Mouse (Mus musculus) bone marrow, adult 2 months (tissue): ENCODE results near the gene Rsu1. TPM values are rescaled to one million over a fixed set of nuclear protein-coding genes. Genes with fewer than 3 reads are reported as not detected.
"Not testable (repeated sequence)": the region's sequence is repeated elsewhere in the genome, so short reads cannot be mapped to it uniquely, and the experiment has no call there.

Experiments
- H3K27ac ChIP-seq: fragments of 200-500 bp; 2 replicates; pipeline ENCODE4 v1.5.1; 2012; ENCODE audit warnings: low read depth, mild to moderate bottlenecking, control low read depth, inconsistent platforms, low read length; ENCODE audit not compliant: control insufficient read depth, poor library complexity, insufficient read depth
- H3K4me1 ChIP-seq: fragments of 200-500 bp; 2 replicates; pipeline ENCODE4 v1.6.1; 2011; ENCODE audit warnings: low read length; ENCODE audit not compliant: control insufficient read depth, insufficient read depth
- H3K4me3 ChIP-seq: fragments of 200-500 bp; replicated peaks from 2 replicates; pipeline ENCODE3; 2011; ENCODE audit warnings: mild to moderate bottlenecking, low read depth, low read length, control low read depth; ENCODE audit not compliant: control insufficient read depth
- CTCF ChIP-seq: fragments of 200-500 bp; IDR thresholded peaks from 2 replicates; pipeline ENCODE4 v1.5.1; 2011; ENCODE audit warnings: low read length, control low read depth; ENCODE audit not compliant: control insufficient read depth, insufficient read depth
- POLR2A ChIP-seq: fragments of 200-500 bp; IDR thresholded peaks from 2 replicates; pipeline ENCODE4 v1.6.1; 2011; ENCODE audit warnings: low read depth, mild to moderate bottlenecking, control low read depth, low read length, borderline replicate concordance; ENCODE audit not compliant: control insufficient read depth
- WGBS: fragments of 180-500 bp; shearing (Covaris S2); methylation state at CpG from one replicate; pipeline ENCODE4 v1.1.7; 2018; 5-methylcytosine and 5-hydroxymethylcytosine counted together
- polyA plus RNA-seq: library from polyadenylated mRNA; stranded (reverse); fragments of >200 nt; gene quantifications from 2 replicates; pipeline ENCODE4 v1.2.4, GENCODE M21; 2011; ENCODE audit warnings: low replicate concordance; ENCODE audit not compliant: missing spikeins, insufficient read depth, insufficient read length

Rsu1 gene
- polyA plus RNA-seq, 1 experiment, result 70.8 TPM

- no peak overlapping the region for H3K4me3 ChIP-seq
- no peaks in the 10 kb centered on the region for H3K4me1 ChIP-seq
- WGBS, result 83% methylated on average over 11 of the region's 11 CpGs
- no peak overlapping the region for H3K27ac ChIP-seq
- TF ChIP-seq POLR2A (no peak), CTCF (no peak)
Observed at GRCm38 (mm10) chr2:13188831-13189495, 82.3 kb downstream of the Rsu1 start.

DNA sequence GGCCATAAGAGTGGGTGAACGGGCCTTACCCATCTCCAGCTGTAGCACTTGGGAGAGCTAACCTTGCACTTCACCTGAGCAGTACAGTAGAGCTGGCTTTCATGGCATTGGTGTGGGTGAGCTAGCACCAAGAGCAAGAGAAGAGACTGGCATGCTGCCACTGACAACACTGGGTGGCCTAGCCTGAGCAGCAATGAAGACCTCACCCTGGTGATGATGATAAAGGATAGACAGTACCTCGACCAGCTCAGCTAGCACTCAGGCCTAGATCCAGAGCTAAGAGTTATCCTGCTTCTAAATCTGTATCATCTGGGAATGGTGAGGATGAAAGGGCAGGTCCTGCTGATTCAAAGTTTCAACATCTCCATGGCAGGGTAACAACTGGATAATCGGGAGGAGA, 88.1 kb downstream of the Rsu1 start:
- no peak overlapping the region for H3K4me3 ChIP-seq
- TF ChIP-seq CTCF (no peak), POLR2A (no peak)
- no peak overlapping the region for H3K27ac ChIP-seq
- 74% methylated on average over 3 of the region's 3 CpGs for WGBS
- peaks cover 4% of the 10 kb centered on the region for H3K4me1 ChIP-seq

- H3K27ac ChIP-seq, H3K4me3 ChIP-seq, H3K4me1 ChIP-seq: not testable (repeated sequence)
- 25% methylated on average over 1 of the region's 3 CpGs for WGBS
Observed at GRCm38 (mm10) chr2:13181899-13182298, 89.3 kb downstream of the Rsu1 start.

GRCm38 (mm10) chr2:13177698-13178395, 93.4 kb downstream of the Rsu1 start:
- no peak overlapping the region for H3K27ac ChIP-seq
- TF ChIP-seq CTCF, result no peak
- TF ChIP-seq POLR2A, result no peak
- WGBS, result 87% methylated on average over 10 of the region's 10 CpGs
- H3K4me3 ChIP-seq, result no peak overlapping the region
- peaks cover 2% of the 10 kb centered on the region for H3K4me1 ChIP-seq

GRCm38 (mm10) chr2:13176304-13176620, 95.0 kb downstream of the Rsu1 start:
- H3K27ac ChIP-seq, result no peak overlapping the region
- H3K4me3 ChIP-seq, result no peak overlapping the region
- WGBS, result 83% methylated on average over 4 of the region's 4 CpGs
- TF ChIP-seq POLR2A (no peak), CTCF (no peak)
- no peaks in the 10 kb centered on the region for H3K4me1 ChIP-seq

DNA sequence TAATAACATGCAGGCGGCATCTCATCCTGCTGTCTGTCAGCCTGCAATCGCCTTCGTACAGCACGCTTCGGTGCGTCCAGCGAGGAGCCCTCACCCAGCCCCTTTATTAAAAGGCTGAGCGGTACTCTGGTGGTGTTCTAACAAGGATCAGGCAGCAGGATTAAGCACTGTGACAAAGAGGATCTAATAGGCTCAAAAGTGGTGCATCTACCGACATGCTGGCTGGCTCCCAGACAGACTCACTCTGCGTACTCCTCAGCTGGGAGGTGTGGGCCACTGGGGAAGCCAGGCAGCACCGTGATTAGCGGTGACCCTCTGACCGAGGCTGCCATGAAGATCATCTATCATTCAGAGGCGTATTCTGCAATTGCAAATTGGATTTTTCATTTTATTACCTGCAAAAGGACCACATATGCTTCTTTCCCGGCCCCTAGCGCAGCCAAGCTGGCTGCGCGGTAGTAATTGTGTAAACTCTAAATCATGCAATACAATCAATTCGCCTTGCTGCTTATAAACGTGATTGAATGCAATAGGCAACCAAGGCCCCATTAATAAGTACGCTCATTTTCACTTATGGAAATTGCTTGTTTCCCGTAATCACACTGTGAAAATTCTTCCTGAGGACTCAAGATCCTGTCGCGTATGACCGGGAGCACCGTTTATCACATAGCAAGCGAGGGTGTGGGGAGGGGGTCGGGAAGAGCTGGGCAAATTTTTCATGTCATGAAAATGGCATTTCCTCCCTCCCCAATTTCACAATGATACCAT, 95.5 kb downstream of the Rsu1 start:
- no peak overlapping the region for H3K4me3 ChIP-seq
- TF ChIP-seq CTCF (no peak), POLR2A (no peak)
- no peaks in the 10 kb centered on the region for H3K4me1 ChIP-seq
- H3K27ac ChIP-seq, result no peak overlapping the region
- 91% methylated on average over 28 of the region's 28 CpGs for WGBS

- TF ChIP-seq CTCF, result no peak
- TF ChIP-seq POLR2A, result no peak
- 80% methylated on average over 7 of the region's 7 CpGs for WGBS
- H3K27ac ChIP-seq, result no peak overlapping the region
- no peak overlapping the region for H3K4me3 ChIP-seq
- no peaks in the 10 kb centered on the region for H3K4me1 ChIP-seq
Observed at GRCm38 (mm10) chr2:13174461-13174860, 96.8 kb downstream of the Rsu1 start.

DNA sequence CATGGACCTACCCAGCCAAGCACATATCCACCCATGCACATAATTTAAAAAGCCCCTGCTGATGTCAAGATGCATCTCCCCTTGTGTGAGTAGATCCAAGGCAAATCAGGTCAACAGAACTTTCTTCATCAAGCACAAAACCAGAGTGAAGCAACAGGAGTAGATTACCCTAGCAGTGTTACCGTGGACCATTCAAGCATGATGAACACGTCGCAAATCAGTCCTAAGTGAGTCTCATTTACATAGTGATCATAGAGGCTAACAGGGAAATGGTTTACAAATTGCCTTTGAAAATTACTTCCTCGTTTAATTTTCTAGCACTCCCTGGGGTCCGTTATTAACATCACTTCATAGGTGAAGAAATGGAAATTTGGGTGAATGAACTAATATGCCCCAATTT, 100.6 kb downstream of the Rsu1 start:
- Histone ChIP-seq H3K4me1 (no peaks in the 10 kb centered on the region; the same call in none of the 2 replicates), H3K27ac (no peak overlapping the region), H3K4me3 (no peak overlapping the region)
- WGBS, result 85% methylated on average over 5 of the region's 5 CpGs
- TF ChIP-seq CTCF (no peak), POLR2A (no peak)
